Mouse (Mus musculus): ENCODE data around the gene Irgq.
A peak's percentile ranks its signal among the peaks of the same experiment; 100 is the strongest.

Gene Irgq

GRCm38 (mm10) chr7:24547534-24548036, 17.1 kb downstream of the Irgq start:
- no peak for DNase-seq

GRCm38 (mm10) chr7:24551985-24552759, 21.7 kb downstream of the Irgq start:
- no peak for DNase-seq

- DNase-seq: no peak
These were observed 25.3 kb downstream of the Irgq start for GRCm38 (mm10) chr7:24555786-24556185.

- no peak for DNase-seq
These were observed 31.0 kb downstream of the Irgq start for GRCm38 (mm10) chr7:24561450-24561849.

- no peak for DNase-seq
These were observed 32.8 kb downstream of the Irgq start for GRCm38 (mm10) chr7:24563191-24563836.

GRCm38 (mm10) chr7:24563837-24564206, 33.3 kb downstream of the Irgq start:
- DNase-seq: no peak

GRCm38 (mm10) chr7:24564607-24565265, 34.2 kb downstream of the Irgq start:
- DNase-seq: peak; percentile 65

GRCm38 (mm10) chr7:24565627-24566026, 35.1 kb downstream of the Irgq start:
- no peak for DNase-seq

- no peak for DNase-seq
These were observed 35.7 kb downstream of the Irgq start for GRCm38 (mm10) chr7:24566206-24566605.

GRCm38 (mm10) chr7:24568512-24568911, 38.0 kb downstream of the Irgq start:
- DNase-seq: no peak

- DNase-seq: no peak
These were observed 40.6 kb downstream of the Irgq start for GRCm38 (mm10) chr7:24571071-24571470.

- peak; percentile 27 for DNase-seq
These were observed 42.0 kb downstream of the Irgq start for GRCm38 (mm10) chr7:24572455-24572854.

- no peak for DNase-seq
These were observed 43.8 kb downstream of the Irgq start for GRCm38 (mm10) chr7:24574224-24574796.

- DNase-seq: no peak
These were observed 47.3 kb downstream of the Irgq start for GRCm38 (mm10) chr7:24577811-24578210.

- DNase-seq: no peak
These were observed 54.4 kb downstream of the Irgq start for GRCm38 (mm10) chr7:24584876-24585275.

GRCm38 (mm10) chr7:24585995-24586394, 55.5 kb downstream of the Irgq start:
- no peak for DNase-seq

- DNase-seq: peak; percentile 56
These were observed 56.3 kb downstream of the Irgq start for GRCm38 (mm10) chr7:24586828-24587227.

GRCm38 (mm10) chr7:24587330-24588105, 57.0 kb downstream of the Irgq start, which contains the start of the genes Ethe1 and Zfp575:
TSS of gene Ethe1 (plus strand) at chr7:24587543.
TSS of gene Zfp575 (minus strand) at chr7:24587641.
- DNase-seq: peak; percentile 88
